Mouse (Mus musculus) adipocyte (in vitro differentiated cells): ENCODE measurements around the gene Armh1.
"Not testable (repeated sequence)": the region's sequence is repeated elsewhere in the genome, so short reads cannot be mapped to it uniquely, and the experiment has no call there.

Experiments
- DNase-seq: peaks from one replicate; pipeline ENCODE4 v3.0.0-alpha.2; 2016; ENCODE audit warnings: low spot score

Gene Armh1

DNA sequence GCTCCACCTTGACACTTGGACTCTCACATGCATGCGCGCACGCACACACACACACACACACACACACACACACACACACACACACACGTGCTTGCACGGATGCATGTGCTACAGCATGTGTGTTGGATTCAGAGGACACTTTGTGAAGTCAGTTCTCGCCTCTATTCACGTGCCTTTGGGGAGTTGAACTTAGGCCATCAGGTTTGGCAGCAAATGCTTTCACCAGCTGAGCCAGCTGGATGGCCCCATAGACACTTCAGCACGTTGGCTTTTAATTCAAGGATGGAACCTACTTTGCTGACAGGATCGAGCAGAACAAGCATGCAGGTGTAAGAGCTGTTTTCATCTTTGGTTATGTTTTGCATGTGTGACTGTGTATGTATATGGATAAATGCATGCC is 30.1 kb downstream of the Armh1 start:
- DNase-seq: peak; percentile 46

DNA sequence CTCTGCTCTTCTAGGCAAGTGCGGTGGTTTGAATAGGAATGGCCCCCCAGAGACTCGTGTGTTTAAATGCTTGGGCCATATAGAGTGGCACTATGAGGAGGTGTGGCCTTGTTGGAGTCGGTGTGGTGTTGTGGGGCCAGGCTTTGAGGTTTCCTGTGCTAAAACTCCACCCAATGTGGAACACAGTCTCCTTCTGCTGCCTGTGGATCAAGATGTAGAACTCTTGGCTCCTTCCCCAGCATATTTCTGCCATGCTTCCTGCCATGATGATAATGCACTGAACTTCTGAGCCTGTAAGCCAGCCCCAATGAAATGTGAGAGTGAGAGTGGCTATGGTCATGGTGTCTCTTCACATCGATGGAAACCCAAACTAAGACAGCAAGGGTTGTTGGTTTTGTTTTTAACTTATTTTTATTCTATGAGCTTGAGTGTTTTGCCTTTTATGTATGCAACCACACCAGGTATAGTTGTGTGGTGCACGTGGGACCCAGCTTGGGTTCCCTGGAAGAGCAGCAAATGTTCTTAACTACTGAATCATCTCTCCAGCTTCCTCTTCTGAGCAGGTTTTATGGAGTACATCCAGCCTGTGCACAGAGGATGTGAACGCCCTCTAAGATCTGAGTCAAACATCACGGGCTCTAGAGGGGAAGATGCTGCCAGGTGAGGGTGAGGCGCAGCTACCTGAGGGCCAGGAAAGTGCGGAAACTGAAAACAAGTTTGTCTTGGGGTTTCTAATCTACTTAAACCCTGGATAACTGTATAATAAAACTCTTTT is 31.0 kb downstream of the Armh1 start:
- DNase-seq: no peak

DNA sequence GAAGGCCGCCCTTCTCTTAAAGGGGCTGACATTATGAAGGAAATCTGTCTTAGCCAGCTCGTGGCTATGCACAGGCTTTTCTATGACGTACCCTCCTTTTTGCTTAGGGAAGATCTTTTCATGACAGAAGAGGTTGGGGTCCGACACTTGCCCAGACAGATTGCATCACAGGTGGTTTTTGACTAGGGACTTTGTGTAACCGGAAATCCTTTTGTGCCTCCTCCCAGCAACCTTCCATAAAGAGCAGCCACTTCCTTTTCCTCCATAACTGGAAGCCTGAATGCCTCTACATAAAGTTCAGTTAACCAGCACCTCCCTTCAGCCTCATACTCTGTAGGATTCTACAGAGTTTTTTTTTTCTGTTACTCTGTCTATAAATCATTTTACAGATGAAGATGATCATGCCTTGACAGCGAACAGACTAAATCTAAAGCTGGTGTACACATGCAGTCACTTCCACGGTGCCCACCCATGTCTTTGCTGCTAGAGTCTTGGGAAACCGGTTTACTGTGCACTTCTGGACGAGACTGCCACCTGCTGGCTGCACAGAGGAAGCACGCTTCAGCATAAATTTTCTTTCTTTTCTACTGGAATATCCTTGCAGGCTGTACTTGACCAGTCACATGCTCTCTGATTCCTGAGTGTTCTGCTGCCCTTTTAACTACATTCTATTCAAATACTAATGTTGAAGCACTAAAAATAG is 33.3 kb downstream of the Armh1 start:
- DNase-seq: peak; percentile 67

DNA sequence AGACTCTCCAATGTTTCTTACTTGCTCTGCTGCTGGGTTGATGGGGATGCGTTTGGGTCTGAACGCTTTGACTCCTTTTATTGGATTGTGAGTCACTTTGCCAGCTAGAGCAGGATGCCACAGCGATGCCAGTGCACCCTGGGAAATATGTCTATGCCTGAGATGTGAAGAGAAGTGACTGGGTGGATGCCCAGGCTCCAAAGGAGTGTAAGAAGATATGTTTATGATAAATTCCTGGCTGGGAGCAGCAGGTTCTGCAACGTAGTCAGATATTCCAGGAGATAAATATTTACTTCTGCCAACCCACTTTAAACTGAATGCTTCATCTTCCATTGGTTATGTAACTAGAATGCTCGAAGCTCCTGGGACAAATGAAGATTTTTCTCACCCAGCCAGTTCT is 34.9 kb downstream of the Armh1 start:
- no peak for DNase-seq

DNA sequence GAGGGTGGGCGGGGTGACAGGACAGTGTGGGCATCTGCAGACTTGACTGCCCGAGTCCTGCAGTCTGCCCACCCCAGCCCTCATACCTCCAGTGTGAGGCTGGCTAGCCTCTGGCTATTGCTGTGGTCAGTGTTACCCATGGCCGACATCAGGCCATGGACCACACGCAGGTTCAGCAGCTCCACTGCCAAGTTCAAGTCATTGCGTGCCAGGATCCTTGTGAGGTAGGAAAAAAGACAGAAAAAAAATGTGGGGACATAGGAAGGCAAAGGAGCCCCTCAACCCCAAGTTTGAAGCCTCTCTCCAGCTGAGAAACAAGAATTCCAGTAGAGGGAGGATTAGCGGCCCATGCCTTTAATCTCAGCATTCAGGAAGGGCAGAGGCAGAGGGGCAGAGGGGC is 37.7 kb downstream of the Armh1 start:
- DNase-seq: no peak

DNA sequence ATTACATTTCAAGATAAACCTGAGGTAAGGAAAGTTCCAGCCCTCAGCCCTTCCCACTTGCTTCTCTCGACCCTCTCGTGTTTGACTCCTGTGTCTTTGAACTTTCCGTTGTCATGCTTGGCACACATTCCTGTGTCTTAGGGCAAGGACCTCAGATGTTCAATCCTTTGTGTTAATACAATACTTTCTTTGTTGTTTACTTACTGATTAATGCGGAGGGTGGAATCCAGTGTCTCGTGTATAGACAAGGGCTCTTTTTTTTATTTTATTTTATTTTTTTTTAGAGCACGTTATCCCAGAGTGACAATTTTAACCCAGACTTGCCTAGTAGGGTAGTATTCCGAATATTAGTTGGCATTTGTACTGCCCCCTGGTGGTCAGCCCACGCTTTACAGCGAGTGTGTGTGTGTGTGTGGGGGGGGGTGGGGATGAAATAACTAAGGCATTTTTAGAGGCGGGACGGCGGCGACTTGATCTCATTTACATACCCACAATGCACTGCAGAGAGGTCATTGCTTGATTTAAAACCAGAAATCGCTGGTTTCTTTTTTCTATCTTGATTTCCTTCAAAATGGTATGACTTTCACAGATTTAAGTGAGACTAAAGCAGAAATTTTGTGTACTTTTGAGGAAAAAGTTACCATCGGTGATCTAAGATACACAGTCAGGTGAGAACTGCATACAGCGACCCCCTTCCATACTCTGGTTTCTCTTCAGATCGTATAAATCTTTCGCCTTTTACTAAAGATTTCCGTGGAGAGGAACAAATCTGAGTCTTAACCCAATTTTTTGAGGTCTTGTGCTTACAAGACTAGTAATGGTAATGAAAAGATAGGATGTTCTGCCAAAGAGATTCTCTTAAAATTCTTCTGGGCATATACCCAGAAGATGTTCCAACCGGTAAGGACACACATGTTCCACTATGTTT is 41.5 kb downstream of the Armh1 start:
- DNase-seq: peak; percentile 80

DNA sequence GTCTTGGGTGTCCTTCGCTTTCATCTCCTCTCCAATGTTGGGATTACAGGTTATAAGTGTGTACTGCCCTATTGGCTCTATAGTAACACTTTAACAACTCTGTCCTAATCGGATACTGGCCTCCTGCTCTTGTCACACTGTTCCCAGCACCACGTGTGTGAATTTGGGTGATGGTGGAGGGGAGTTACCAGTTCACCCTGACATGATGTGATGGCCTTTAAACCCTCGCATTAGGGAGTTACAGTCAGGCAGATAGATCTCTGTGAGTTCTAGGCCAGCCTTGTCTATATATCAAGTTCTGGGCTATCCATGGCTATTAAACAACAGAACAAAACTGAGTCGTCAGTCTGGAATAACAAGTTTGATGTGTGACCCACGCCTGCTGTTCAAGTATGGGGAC is 42.3 kb downstream of the Armh1 start:
- DNase-seq: no peak

DNA sequence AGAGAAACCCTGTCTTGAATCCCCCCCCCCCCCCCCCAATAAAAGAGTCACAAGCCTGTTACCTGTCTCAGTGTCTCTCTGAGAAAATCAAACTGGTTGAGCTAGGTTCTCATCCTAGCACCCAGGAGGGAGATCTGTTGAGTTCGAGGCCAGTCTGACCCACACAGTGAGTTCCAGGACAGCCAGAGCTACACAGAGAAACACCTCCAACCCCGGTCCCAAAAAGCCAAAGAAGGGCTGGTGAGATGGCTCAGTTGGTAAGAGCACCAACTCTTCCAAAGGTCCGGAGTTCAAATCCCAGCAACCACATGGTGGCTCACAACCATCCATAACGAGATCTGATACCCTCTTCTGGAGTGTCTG is 49.0 kb downstream of the Armh1 start:
- DNase-seq: no peak

DNA sequence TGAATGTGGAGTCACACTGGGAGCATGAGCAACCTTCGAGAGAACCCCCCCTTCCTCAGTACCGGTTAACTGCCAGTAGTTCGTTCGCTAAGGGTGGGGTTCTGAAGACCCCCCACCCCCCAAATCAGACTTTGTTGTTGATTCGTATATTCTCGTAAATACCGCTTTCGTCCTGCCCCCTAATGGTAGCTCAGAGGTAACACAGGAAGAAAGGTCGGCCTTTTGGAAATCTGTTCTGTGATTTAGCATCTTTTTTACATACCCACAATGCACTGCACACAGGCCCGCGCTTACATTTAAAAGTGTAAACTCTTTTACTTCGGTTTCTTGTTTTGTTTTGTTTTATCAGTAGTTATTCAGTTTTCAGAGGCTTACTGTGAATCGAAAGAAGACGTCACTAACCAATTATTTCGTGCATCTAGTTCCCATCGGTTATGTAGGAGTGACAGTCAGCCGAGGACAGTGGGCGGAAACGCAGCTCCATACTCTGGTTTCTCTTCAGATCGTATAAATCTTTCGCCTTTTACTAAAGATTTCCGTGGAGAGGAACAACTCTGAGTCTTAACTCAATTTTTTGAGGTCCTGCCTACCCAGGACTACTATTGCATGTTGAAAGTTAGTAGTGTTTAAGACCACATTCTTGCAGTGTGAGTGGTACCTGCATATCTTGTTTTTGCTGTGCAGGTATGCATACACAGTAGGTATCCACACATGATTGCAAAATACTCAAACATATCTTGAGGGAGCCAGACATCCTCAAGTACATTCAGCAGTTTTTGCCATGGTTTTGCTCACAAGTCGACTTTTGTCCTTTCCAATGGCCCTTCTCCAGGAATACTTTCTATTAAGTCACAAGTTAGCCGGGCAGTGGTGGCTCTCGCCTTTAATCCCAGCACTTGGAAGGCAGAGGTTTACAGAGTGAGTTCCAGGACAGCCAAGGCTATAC is 49.6 kb downstream of the Armh1 start:
- peak; percentile 65 for DNase-seq

DNA sequence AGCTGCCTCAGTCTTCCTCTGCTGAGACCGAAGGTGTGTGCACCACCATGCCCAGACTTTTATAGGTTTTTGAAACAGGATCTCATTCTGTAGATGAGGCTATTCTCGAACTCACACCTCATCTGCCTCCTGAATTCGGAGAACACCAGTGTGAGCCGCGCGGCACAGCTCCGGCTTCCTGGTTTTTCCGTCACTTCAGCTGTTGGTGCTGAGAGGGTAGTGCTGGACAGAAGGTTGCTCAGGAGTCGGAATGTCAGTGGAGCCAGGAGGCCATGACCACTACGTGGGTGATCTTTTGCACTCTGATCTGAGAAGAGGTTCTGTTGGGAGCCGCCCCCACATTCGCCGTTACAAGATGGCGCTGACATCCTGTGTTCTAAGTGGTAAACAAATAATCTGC is 60.1 kb downstream of the Armh1 start:
- no peak for DNase-seq

DNA sequence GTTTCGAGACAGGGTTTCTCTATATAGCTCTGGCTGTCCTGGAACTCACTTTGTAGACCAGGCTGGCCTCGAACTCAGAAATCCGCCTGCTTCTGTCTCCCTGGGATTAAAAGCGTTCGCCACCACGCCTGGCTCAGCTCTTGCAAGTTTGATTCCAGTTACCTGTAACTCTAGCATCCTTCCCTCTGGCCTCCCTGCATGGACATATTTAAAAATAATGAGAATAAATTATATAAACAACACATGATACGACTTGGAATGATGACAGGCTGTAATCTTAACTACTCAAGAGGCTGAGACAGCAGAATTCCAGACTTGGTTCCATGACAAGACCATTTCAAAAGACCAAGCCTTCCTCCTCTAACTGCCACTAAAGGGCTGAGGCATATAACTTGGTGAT is 61.3 kb downstream of the Armh1 start:
- DNase-seq: peak; percentile 56

DNA sequence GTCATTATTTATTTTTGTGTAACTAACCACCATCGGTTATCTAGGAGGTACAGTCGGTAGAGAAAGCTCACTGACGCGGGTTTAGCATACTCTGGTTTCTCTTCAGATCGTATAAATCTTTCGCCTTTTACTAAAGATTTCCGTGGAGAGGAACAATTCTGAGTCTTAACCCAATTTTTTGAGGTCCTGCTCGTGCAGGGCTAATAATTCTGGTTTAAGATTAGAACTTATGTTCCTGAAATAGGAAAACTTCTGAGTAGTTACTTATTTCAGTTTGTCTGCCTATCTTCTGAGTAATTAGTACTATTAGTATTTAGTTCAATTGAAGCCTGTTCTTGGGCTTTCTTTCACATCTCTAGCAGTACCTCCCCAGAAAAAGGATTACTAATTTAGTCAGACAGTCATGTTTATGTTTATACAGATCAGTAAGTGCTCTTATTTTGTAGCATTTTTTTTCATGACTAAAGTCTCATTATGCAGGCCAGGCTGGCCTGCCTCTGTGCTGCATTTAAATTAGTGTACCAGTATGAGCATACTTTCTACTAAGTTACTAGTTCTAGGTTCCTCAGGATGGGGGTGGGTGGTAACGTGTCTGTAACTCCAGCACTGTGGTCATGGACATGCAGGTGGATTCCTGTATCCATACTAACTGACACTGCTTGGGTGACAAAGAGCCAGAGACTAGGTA is 61.9 kb downstream of the Armh1 start:
- DNase-seq: peak; percentile 74

DNA sequence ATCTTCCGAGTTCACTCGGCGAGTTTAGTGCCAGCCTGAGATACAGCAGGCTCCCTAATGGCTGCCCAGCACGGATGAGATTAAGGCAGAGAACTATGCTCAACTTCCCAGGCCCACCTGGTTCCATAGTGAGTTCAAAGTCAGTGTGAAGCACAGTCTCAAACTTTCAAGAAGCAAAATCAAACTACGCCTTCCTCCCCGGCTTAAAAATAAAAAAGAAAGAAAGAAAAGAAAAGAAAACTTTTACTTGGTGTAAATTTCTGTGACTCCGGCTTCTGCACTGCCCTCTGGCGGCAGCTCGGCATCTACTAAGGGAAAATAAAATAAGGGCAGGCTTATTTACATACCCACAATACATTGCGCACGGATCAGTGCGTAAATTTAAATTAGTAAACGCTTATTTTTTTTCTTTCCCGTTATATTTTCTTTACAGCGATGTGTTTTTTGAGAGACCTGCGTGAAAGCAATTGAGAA is 62.5 kb downstream of the Armh1 start:
- DNase-seq: peak; percentile 90

DNA sequence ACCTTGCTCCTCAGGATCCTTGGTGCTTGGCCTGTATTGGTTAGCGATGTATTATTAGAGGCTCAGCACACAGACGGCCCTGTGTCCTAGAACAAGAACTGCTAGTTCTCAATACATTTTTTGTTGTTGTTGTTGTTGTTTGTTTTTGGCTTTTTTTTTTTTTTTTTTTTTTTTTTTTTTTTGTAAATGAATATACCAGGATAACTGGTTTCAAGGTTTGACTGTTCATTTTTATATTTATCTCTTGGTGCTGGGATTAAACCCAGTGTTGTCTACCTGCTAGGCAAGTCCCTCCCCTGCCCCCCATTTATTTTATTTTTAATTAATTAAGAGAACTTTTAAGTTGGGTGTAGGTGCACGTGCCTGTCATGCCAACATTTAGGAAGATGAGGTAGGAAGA is 63.0 kb downstream of the Armh1 start:
- DNase-seq: no peak

DNA sequence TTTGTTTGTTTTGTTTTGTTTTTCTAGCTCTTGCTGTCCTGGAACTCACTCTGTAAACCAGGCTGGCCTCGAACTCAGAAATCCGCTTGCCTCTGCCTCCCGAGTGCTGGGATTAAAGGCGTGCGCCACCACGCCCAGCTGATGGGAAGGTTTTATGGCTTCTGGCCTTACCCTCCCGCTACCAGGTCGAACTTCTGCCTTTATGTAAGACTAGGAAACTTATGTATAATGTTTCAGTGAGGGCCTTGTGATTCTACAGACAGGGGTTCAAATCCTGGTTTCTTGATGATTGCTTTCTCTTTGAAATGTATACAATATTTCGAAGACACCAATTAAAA is 69.2 kb downstream of the Armh1 start:
- not testable (repeated sequence) for DNase-seq

DNA sequence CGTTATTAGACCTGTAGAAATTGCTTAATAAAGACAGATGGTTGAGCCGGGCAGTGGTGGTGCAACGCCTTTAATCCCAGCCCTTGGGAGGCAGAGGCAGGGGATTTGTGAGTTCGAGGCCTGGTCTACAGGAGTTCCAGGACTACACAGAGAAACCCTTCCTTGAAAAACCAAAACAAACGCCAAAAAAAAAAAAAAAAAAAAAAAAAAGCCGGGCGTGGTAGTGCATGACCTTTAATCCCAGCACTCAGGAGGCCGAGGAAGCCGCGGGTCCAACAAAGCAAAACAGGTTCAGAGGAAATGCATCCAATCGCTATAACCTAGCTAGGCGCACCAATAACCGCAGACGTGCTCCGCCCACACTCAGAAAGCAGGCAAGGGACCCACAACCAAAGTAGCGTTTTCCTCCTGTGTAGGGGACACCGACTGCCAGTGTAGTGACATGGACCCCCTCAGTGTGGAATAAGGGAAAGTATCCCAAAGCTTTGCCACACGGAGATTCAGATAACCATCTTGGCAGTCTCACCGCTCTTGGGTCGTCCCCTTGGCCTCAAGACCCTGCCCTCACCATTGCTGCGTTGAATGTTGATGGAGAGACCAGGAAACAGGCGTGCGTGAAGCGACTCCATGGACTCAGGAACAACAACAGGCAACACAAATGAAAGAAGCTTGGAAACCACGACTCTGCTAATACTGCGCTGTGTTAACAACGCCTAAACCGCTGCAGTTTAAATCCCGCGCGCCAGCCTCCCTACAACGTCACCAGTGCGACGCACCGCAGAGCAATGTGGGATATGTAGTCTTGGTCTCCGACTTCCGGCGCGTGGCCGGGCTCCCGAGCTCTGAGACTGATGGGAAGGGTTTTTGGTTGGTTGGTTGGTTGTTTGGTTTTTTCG is 69.8 kb downstream of the Armh1 start, which contains the start of gene Kif2c:
Kif2c (minus strand) TSS at position 777 of the 896 bp plus-strand sequence.
- peak; percentile 94 for DNase-seq

DNA sequence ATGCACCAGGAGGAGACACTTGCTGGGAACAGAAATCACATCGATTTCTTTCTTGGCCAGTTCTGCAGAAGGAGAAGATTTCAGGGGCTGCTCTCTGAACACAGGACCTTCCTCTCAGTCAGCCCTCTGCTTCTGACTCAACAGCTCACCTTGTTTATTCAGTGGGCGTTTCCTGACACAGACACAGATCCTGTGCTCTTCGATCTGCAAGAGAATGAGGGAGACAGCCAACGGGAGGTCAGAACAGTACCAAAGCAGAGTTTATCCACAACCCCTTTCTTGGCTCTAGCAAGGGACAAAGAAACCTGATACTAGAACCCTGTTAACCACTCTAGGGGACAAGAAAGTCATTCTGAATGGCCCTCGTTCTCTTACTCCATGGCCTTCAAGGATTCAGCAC is 82.0 kb downstream of the Armh1 start:
- no peak for DNase-seq
